In genomic region chrX:52743781-52744180, GRCm38 (mm10) we compare ENCODE assay signal across 9 mouse cellular contexts. TPM values are rescaled to one million over a fixed set of nuclear protein-coding genes. Genes with fewer than 3 reads are reported as not detected.
A peak's percentile ranks its signal among the peaks of the same experiment; 100 is the strongest.
DNase-seq lines count a peak whose midpoint lies in the region; ATAC-seq and TF ChIP-seq lines count a peak whose summit lies in the region.
"Had no signal": no experiment of that assay in that cellular context is flagged by ENCODE, and none has a peak within 500 bp of the region (broad histone marks: within the 10 kb centered on the region; RNA-seq: fewer than 3 reads in every experiment).

No protein-coding gene starts in this region.

- peaks cover 17% of the 10 kb centered on the region for H3K27me3 ChIP-seq in heart, embryonic 10.5 days (ENCODE audit: insufficient read depth, poor library complexity, severe bottlenecking)
- H3K27me3 ChIP-seq in hindbrain, embryonic 10.5 days (ENCODE audit: insufficient read depth, poor library complexity, severe bottlenecking) = no peaks in the 10 kb centered on the region
- H3K27me3 ChIP-seq in midbrain, embryonic 14.5 days (ENCODE audit: control insufficient read depth, insufficient read depth, low read length) = no peaks in the 10 kb centered on the region

- no peak for DNase-seq in heart, embryonic 10.5 days (ENCODE audit: low spot score)
- no peak for DNase-seq in heart, adult 9 months (ENCODE audit: low spot score in 2 of 2)
- DNase-seq in ES-E14 (ENCODE audit: low read depth, low spot score) = no peak
- DNase-seq in hindbrain, embryonic 10.5 days (ENCODE audit: low spot score) = peak; percentile 37
- peak; percentile 3 for DNase-seq in midbrain, embryonic 14.5 days
- DNase-seq in adrenal gland, postnatal 10 days = no peak
- no peak for DNase-seq in left cerebral cortex, postnatal 25 days (ENCODE audit: low spot score in 2 of 2)
- no peak for DNase-seq in heart, postnatal 14 days

- in situ Hi-C loops in ES-E14 (cut with MboI; ENCODE audit: low sequenced_read_pairs in 2 of 2, unreplicated experiment in 2 of 2) = no loop called here

- 16% methylated on average over 15 of the region's 15 CpGs for WGBS in heart, embryonic 10.5 days
- WGBS in hindbrain, embryonic 10.5 days = 17% methylated on average over 15 of the region's 15 CpGs
- 23% methylated on average over 15 of the region's 15 CpGs for WGBS in midbrain, embryonic 14.5 days

- peak overlapping the region; percentile 98 for H3K9ac ChIP-seq in ES-E14 (ENCODE audit: insufficient read depth, low read depth, low read length, poor library complexity, severe bottlenecking)
- no peak overlapping the region for H3K9ac ChIP-seq in midbrain, embryonic 14.5 days (replicated peaks; ENCODE audit: low read length)

- no peaks in the 10 kb centered on the region for H3K4me1 ChIP-seq in heart, embryonic 10.5 days
- peaks cover 0 to 6% of the 10 kb centered on the region in 2 experiments; a peak in 1 of 4 replicates for H3K4me1 ChIP-seq in ES-E14 (ENCODE audit: control insufficient read depth in 2 of 2, insufficient read depth in 2 of 2, low read length in 2 of 2, poor library complexity in 1 of 2)
- H3K4me1 ChIP-seq in hindbrain, embryonic 10.5 days (replicated peaks) = peaks cover 16% of the 10 kb centered on the region
- H3K4me1 ChIP-seq in midbrain, embryonic 14.5 days (ENCODE audit: control insufficient read depth, insufficient read depth, low read length) = no peaks in the 10 kb centered on the region

- H3K36me3 ChIP-seq in heart, embryonic 10.5 days = no peaks in the 10 kb centered on the region
- peaks cover 8% of the 10 kb centered on the region for H3K36me3 ChIP-seq in ES-E14 (ENCODE audit: control insufficient read depth, insufficient read depth, low read length, poor library complexity, severe bottlenecking)
- H3K36me3 ChIP-seq in hindbrain, embryonic 10.5 days = peaks cover 6% of the 10 kb centered on the region; the same call in 1 of the 2 replicates
- H3K36me3 ChIP-seq in midbrain, embryonic 14.5 days (ENCODE audit: control insufficient read depth, insufficient read depth, low read length) = no peaks in the 10 kb centered on the region

- peak overlapping the region; percentile 76 for H3K4me2 ChIP-seq in midbrain, embryonic 14.5 days (ENCODE audit: low read length)

- H3K4me3 ChIP-seq in heart, embryonic 10.5 days = peak overlapping the region; percentile 66
- H3K4me3 ChIP-seq in ES-E14 (ENCODE audit: insufficient read depth in 1 of 2, low read depth in 1 of 2, low read length in 2 of 2, poor library complexity in 1 of 2, severe bottlenecking in 1 of 2) = peak overlapping the region; percentile 78 to 97
- H3K4me3 ChIP-seq in hindbrain, embryonic 10.5 days = peak overlapping the region; percentile 63
- H3K4me3 ChIP-seq in midbrain, embryonic 14.5 days (replicated peaks; ENCODE audit: low read depth, low read length) = peak overlapping the region; percentile 39

- no peaks in the 10 kb centered on the region for H3K9me3 ChIP-seq in heart, embryonic 10.5 days
- H3K9me3 ChIP-seq in ES-E14 (ENCODE audit: control insufficient read depth, insufficient read depth, low read depth, low read length) = no peaks in the 10 kb centered on the region
- no peaks in the 10 kb centered on the region for H3K9me3 ChIP-seq in hindbrain, embryonic 10.5 days
- H3K9me3 ChIP-seq in midbrain, embryonic 14.5 days (ENCODE audit: control insufficient read depth, low read length) = no peaks in the 10 kb centered on the region

- 0 out of 2 replicates have a peak overlapping the region, but pooled peaks have one; percentile 52 for H3K27ac ChIP-seq in heart, embryonic 10.5 days
- H3K27ac ChIP-seq in ES-E14 (ENCODE audit: insufficient read depth, low read depth, low read length, poor library complexity, severe bottlenecking) = peak overlapping the region; percentile 92
- H3K27ac ChIP-seq in hindbrain, embryonic 10.5 days = peak overlapping the region; percentile 88
- H3K27ac ChIP-seq in midbrain, embryonic 14.5 days (replicated peaks; ENCODE audit: low read depth, low read length) = no peak overlapping the region

- intact Hi-C loops in left cerebral cortex, postnatal 25 days (cut with DNase I) = no loop called here
- intact Hi-C loops in heart, postnatal 14 days (cut with DNase I) = no loop called here

- no peak for ATAC-seq in midbrain, embryonic 14.5 days (ENCODE audit: low FRiP score, low TSS enrichment)

TF ChIP-seq in ES-E14, 5 proteins besides CTCF, POLR2A, EP300 and RAD21:
- TF ChIP-seq ZC3H11A (IDR thresholded peaks at IDR 0.05; ENCODE audit: borderline replicate concordance, low read depth, low read length) (no peak), HCFC1 (IDR thresholded peaks at IDR 0.05; ENCODE audit: borderline replicate concordance, insufficient read depth, low read length) (peak; percentile 48; the same call in 1 of the 2 replicates)
TF ChIP-seq in ES-E14: peak in this region for 1.

RNA-seq across cellular contexts. Expression of gene Ccdc160, which starts 47.2 kb away (rescaled TPM):
- polyA plus RNA-seq in heart, embryonic 10.5 days (2016; fragmentation: Nextera tagmentation; extraction: Ambion mirVana) = 0.99 and 2.4 TPM in 2 replicates
- 3.4 and 4.3 TPM in 2 replicates for total RNA-seq in ES-E14 (2012; rRNA removed)
- 5.2 and 9.4 TPM in 2 replicates for polyA plus RNA-seq in hindbrain, embryonic 10.5 days (2016; fragmentation: Nextera tagmentation; extraction: Ambion mirVana)
- polyA plus RNA-seq in midbrain, embryonic 14.5 days (2014; fragmentation: Nextera tagmentation; extraction: Ambion mirVana) = 6.7 and 8.0 TPM in 2 replicates
- 10 to 100 TPM; 11.4 to 11.6 TPM for total RNA-seq in adrenal gland, postnatal 10 days (2021)
- total RNA-seq in left cerebral cortex, postnatal 25 days (2021) = 1 to 10 TPM; 2.5 to 3.4 TPM
- under 1 TPM; 0.48 to 0.51 TPM for total RNA-seq in heart, postnatal 14 days (2021)
- polyA plus RNA-seq: liver, adult 2 months had no signal

Comparison
In these comparisons a context has a peak if more than half of its experiments do, and no peak if none do; other contexts are left out.
1. DNase-seq: peak in hindbrain, embryonic 10.5 days (single experiment) and midbrain, embryonic 14.5 days (single experiment); none in heart, embryonic 10.5 days (single experiment), heart, adult 9 months (0 of 2), ES-E14 (single experiment), adrenal gland, postnatal 10 days (single experiment), left cerebral cortex, postnatal 25 days (0 of 2) and heart, postnatal 14 days (0 of 2).
2. Peak in every context shown above with its lines, with median percentiles within 50 percentile points of each other: H3K4me3 ChIP-seq.